11 mouse cellular contexts compared by ENCODE assay signal in the genomic region with DNA sequence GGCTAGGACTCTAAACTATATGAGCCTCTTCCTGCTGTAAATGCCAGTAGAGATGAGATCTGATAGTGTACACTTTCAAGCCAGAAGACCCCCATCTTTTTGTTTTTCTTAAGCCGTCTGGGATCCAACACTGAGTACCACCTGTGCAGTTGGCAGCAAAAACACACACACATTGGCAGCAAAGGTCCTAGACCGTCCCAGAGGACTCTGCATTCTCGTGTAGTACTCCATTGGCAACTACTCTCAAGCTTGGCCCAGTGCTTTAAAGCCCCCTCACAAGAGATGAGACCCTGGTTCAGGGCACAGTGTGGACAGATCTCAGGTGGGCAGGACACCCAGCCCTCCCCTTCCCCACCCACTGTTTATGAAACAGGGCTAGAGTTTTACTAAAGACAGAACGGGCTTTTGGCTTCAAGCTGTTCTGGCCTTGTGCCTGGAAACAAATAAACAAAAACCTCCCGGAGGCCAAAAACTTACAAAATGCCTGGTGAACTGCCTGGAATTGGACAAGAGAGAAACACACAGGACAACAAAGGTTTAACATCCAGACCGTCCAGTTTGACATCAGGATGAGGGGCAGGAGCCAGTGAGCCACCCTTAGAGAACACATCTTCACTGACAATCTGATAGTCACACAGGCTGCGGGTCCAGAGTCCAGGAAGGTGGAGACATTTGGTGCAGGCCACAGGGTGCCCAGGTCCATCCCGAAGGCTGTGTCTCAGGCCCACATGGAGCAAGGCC.
DNase-seq lines count a peak whose midpoint lies in the region; ATAC-seq lines count a peak whose summit lies in the region.
"Had no signal": no experiment of that assay in that cellular context is flagged by ENCODE, and none has a peak within 500 bp of the region (broad histone marks: within the 10 kb centered on the region; RNA-seq: fewer than 3 reads in every experiment).

No protein-coding gene starts in this region.

- no peak for ATAC-seq in lung, embryonic 15.5 days (ENCODE audit: borderline replicate concordance, extremely low read depth, low FRiP score, low TSS enrichment)

- H3K9ac ChIP-seq in lung, embryonic 15.5 days = no peak overlapping the region
- H3K9ac ChIP-seq: heart, embryonic 13.5 days; liver, embryonic 14.5 days; neural tube, embryonic 13.5 days had no signal

- 40% methylated on average over 8 of the region's 8 CpGs for WGBS in lung, embryonic 15.5 days

- H3K4me2 ChIP-seq in lung, embryonic 15.5 days = no peak overlapping the region
- H3K4me2 ChIP-seq: heart, embryonic 13.5 days; neural tube, embryonic 13.5 days had no signal

- no peak overlapping the region for H3K4me3 ChIP-seq in lung, embryonic 15.5 days
- H3K4me3 ChIP-seq: heart, embryonic 13.5 days; neural tube, embryonic 13.5 days had no signal

- no peaks in the 10 kb centered on the region for H3K36me3 ChIP-seq in lung, embryonic 15.5 days
- H3K36me3 ChIP-seq: heart, embryonic 13.5 days; neural tube, embryonic 13.5 days had no signal

- H3K27me3 ChIP-seq in lung, embryonic 15.5 days = no peaks in the 10 kb centered on the region
- H3K27me3 ChIP-seq: neural tube, embryonic 13.5 days had no signal

- DNase-seq in gastrocnemius, adult 18-20 months (ENCODE audit: low spot score) = peak; percentile 59
- no peak for DNase-seq in gastrocnemius, postnatal 25 days
- DNase-seq in NIH3T3 (ENCODE audit: low read depth) = peak; percentile 92
- peak; percentile 61 to 64 for DNase-seq in cerebellum, postnatal 10 days
- no peak for DNase-seq in spleen, postnatal 36 days (ENCODE audit: low spot score in 2 of 2)
- DNase-seq in spleen, postnatal 14 days (ENCODE audit: low spot score in 2 of 2) = no peak
- no peak for DNase-seq in frontal cortex, postnatal 25 days (ENCODE audit: low spot score in 2 of 2)

- no peaks in the 10 kb centered on the region for H3K9me3 ChIP-seq in lung, embryonic 15.5 days
- H3K9me3 ChIP-seq: heart, embryonic 13.5 days; neural tube, embryonic 13.5 days had no signal

- peaks cover 24% of the 10 kb centered on the region for H3K4me1 ChIP-seq in lung, embryonic 15.5 days
- H3K4me1 ChIP-seq: heart, embryonic 13.5 days; neural tube, embryonic 13.5 days had no signal

- H3K27ac ChIP-seq in lung, embryonic 15.5 days = peak overlapping the region; percentile 79
- H3K27ac ChIP-seq: heart, embryonic 13.5 days; liver, embryonic 14.5 days; neural tube, embryonic 13.5 days had no signal

Comparison
In these comparisons a context has a peak if more than half of its experiments do, and no peak if none do; other contexts are left out.
1. DNase-seq: peak in gastrocnemius, adult 18-20 months (single experiment), NIH3T3 (single experiment) and cerebellum, postnatal 10 days (2 of 2); none in gastrocnemius, postnatal 25 days (single experiment), spleen, postnatal 36 days (0 of 2), spleen, postnatal 14 days (0 of 2) and frontal cortex, postnatal 25 days (0 of 2).